Mouse (Mus musculus): ENCODE results near the gene 2810408A11Rik. TPM values are rescaled to one million over a fixed set of nuclear protein-coding genes. Genes with fewer than 3 reads are reported as not detected.

2810408A11Rik gene
- polyA plus RNA-seq, 1 experiment from 2014 or later: 32.8 TPM

GRCm38 (mm10) chr11:69938401-69938979 lies 37.7 kb upstream of the 2810408A11Rik start:
- no peak for ATAC-seq (ENCODE audit: insufficient number of reproducible peaks, insufficient read depth, low FRiP score, low TSS enrichment, low read depth)
- H3K9ac ChIP-seq (replicated peaks): peak overlapping the region; percentile 23; the same call in 1 of the 2 replicates
- no peaks in the 10 kb centered on the region for H3K9me3 ChIP-seq
- no peak overlapping the region for H3K27ac ChIP-seq
- H3K27me3 ChIP-seq: peaks cover 18% of the 10 kb centered on the region
- H3K36me3 ChIP-seq: peaks cover 24% of the 10 kb centered on the region
- H3K4me1 ChIP-seq (replicated peaks): peaks cover 39% of the 10 kb centered on the region
- 26% methylated on average over 9 of the region's 9 CpGs for WGBS
- H3K4me3 ChIP-seq (replicated peaks): peak overlapping the region; percentile 12; the same call in 1 of the 2 replicates
- peak overlapping the region; percentile 17; the same call in 1 of the 2 replicates for H3K4me2 ChIP-seq

GRCm38 (mm10) chr11:69937834-69938233 lies 37.0 kb upstream of the 2810408A11Rik start:
- Histone ChIP-seq H3K9ac (replicated peaks) (peak overlapping the region; percentile 23; the same call in 1 of the 2 replicates), H3K4me3 (replicated peaks) (no peak overlapping the region), H3K4me2 (peak overlapping the region; percentile 100; the same call in 1 of the 2 replicates), H3K4me1 (replicated peaks) (peaks cover 39% of the 10 kb centered on the region), H3K9me3 (no peaks in the 10 kb centered on the region), H3K27ac (no peak overlapping the region), H3K36me3 (peaks cover 17% of the 10 kb centered on the region), H3K27me3 (peaks cover 18% of the 10 kb centered on the region)
- ATAC-seq (ENCODE audit: insufficient number of reproducible peaks, insufficient read depth, low FRiP score, low TSS enrichment, low read depth): no peak
- WGBS: 68% methylated on average over 5 of the region's 5 CpGs

- peaks cover 13% of the 10 kb centered on the region; the same call in 1 of the 2 replicates for H3K36me3 ChIP-seq
- H3K4me3 ChIP-seq (replicated peaks): peak overlapping the region; percentile 70; the same call in 1 of the 2 replicates
- no peaks in the 10 kb centered on the region for H3K9me3 ChIP-seq
- peaks cover 39% of the 10 kb centered on the region for H3K4me1 ChIP-seq (replicated peaks)
- 43% methylated on average over 3 of the region's 4 CpGs for WGBS
- peak overlapping the region; percentile 100 for H3K4me2 ChIP-seq
- ATAC-seq (ENCODE audit: insufficient number of reproducible peaks, insufficient read depth, low FRiP score, low TSS enrichment, low read depth): no peak
- H3K27me3 ChIP-seq: peaks cover 18% of the 10 kb centered on the region
- no peak overlapping the region; the same call in 1 of the 2 replicates for H3K9ac ChIP-seq (replicated peaks)
- no peak overlapping the region for H3K27ac ChIP-seq
Measured at GRCm38 (mm10) chr11:69937385-69937784, 36.6 kb upstream of the 2810408A11Rik start.

GRCm38 (mm10) chr11:69936714-69937347 lies 36.0 kb upstream of the 2810408A11Rik start:
- peaks cover 39% of the 10 kb centered on the region for H3K4me1 ChIP-seq (replicated peaks)
- H3K27me3 ChIP-seq: peaks cover 18% of the 10 kb centered on the region
- H3K9me3 ChIP-seq: no peaks in the 10 kb centered on the region
- no peak for ATAC-seq (ENCODE audit: insufficient number of reproducible peaks, insufficient read depth, low FRiP score, low TSS enrichment, low read depth)
- H3K4me3 ChIP-seq (replicated peaks): peak overlapping the region; percentile 70
- H3K27ac ChIP-seq: no peak overlapping the region
- peaks cover 7% of the 10 kb centered on the region; the same call in 1 of the 2 replicates for H3K36me3 ChIP-seq
- WGBS: 44% methylated on average over 9 of the region's 9 CpGs
- H3K4me2 ChIP-seq: peak overlapping the region; percentile 100
- peak overlapping the region; percentile 75; the same call in 1 of the 2 replicates for H3K9ac ChIP-seq (replicated peaks)

GRCm38 (mm10) chr11:69936156-69936555 lies 35.4 kb upstream of the 2810408A11Rik start:
- Histone ChIP-seq H3K4me2 (peak overlapping the region; percentile 100), H3K36me3 (0 out of 2 replicates have a peak, but pooled peaks cover 2% of the 10 kb centered on the region), H3K4me1 (replicated peaks) (peaks cover 36% of the 10 kb centered on the region), H3K27me3 (peaks cover 18% of the 10 kb centered on the region), H3K4me3 (replicated peaks) (peak overlapping the region; percentile 70), H3K9ac (replicated peaks) (peak overlapping the region; percentile 75), H3K27ac (0 out of 2 replicates have a peak overlapping the region, but pooled peaks have one; percentile 17), H3K9me3 (no peaks in the 10 kb centered on the region)
- no peak for ATAC-seq (ENCODE audit: insufficient number of reproducible peaks, insufficient read depth, low FRiP score, low TSS enrichment, low read depth)
- WGBS: under 1% methylated on average over 30 of the region's 30 CpGs

- Histone ChIP-seq H3K27ac (peak within 1 kb of the TSS; percentile 56; the same call in 1 of the 2 replicates), H3K27me3 (peaks cover 18% of the 10 kb centered on the region), H3K9me3 (no peaks in the 10 kb centered on the region), H3K4me2 (peak within 1 kb of the TSS; percentile 100), H3K4me1 (replicated peaks) (peaks cover 36% of the 10 kb centered on the region), H3K4me3 (replicated peaks) (peak within 1 kb of the TSS; percentile 70), H3K36me3 (no peaks in the 10 kb centered on the region), H3K9ac (replicated peaks) (peak within 1 kb of the TSS; percentile 75)
- WGBS: 2% methylated on average over 54 of the region's 62 CpGs
- ATAC-seq (ENCODE audit: insufficient number of reproducible peaks, insufficient read depth, low FRiP score, low TSS enrichment, low read depth): peak; percentile 89
Measured at GRCm38 (mm10) chr11:69935137-69935879, 34.5 kb upstream of the 2810408A11Rik start, which contains the start of gene Ybx2. Gene Ybx2 (plus strand): TSS chr11:69935796.

GRCm38 (mm10) chr11:69934681-69935080 lies 33.9 kb upstream of the 2810408A11Rik start:
- Histone ChIP-seq H3K4me3 (replicated peaks) (peak overlapping the region; percentile 19), H3K27ac (no peak overlapping the region)

GRCm38 (mm10) chr11:69934169-69934568 lies 33.4 kb upstream of the 2810408A11Rik start:
- peak overlapping the region; percentile 19 for H3K4me3 ChIP-seq (replicated peaks)
- 1% methylated on average over 18 of the region's 18 CpGs for WGBS
- no peak overlapping the region for H3K27ac ChIP-seq
- H3K9me3 ChIP-seq: no peaks in the 10 kb centered on the region
- peak overlapping the region; percentile 48 for H3K4me2 ChIP-seq
- H3K4me1 ChIP-seq (replicated peaks): peaks cover 36% of the 10 kb centered on the region
- no peak overlapping the region for H3K9ac ChIP-seq (replicated peaks)
- no peak for ATAC-seq (ENCODE audit: insufficient number of reproducible peaks, insufficient read depth, low FRiP score, low TSS enrichment, low read depth)
- peaks cover 18% of the 10 kb centered on the region for H3K27me3 ChIP-seq
- no peaks in the 10 kb centered on the region for H3K36me3 ChIP-seq

More at GRCm38 (mm10) chr11:69934681-69935080, 33.9 kb upstream of the 2810408A11Rik start:
- no peak for ATAC-seq (ENCODE audit: insufficient number of reproducible peaks, insufficient read depth, low FRiP score, low TSS enrichment, low read depth)
- peak overlapping the region; percentile 100 for H3K4me2 ChIP-seq
- WGBS: 21% methylated on average over 6 of the region's 6 CpGs
- no peak overlapping the region for H3K9ac ChIP-seq (replicated peaks)
- no peaks in the 10 kb centered on the region for H3K36me3 ChIP-seq
- no peaks in the 10 kb centered on the region for H3K9me3 ChIP-seq
- H3K4me1 ChIP-seq (replicated peaks): peaks cover 36% of the 10 kb centered on the region
- peaks cover 18% of the 10 kb centered on the region for H3K27me3 ChIP-seq

GRCm38 (mm10) chr11:69933066-69933465 lies 32.3 kb upstream of the 2810408A11Rik start:
- H3K27me3 ChIP-seq: peaks cover 18% of the 10 kb centered on the region
- H3K36me3 ChIP-seq: no peaks in the 10 kb centered on the region
- no peak overlapping the region for H3K4me2 ChIP-seq
- H3K9me3 ChIP-seq: no peaks in the 10 kb centered on the region
- peaks cover 26% of the 10 kb centered on the region for H3K4me1 ChIP-seq (replicated peaks)
- no peak for ATAC-seq (ENCODE audit: insufficient number of reproducible peaks, insufficient read depth, low FRiP score, low TSS enrichment, low read depth)
- H3K9ac ChIP-seq (replicated peaks): no peak overlapping the region
- whole genome bisulfite sequencing: 81% methylated on average over 4 of the region's 4 CpGs
- no peak overlapping the region for H3K27ac ChIP-seq
- no peak overlapping the region for H3K4me3 ChIP-seq (replicated peaks)

- no peak overlapping the region for H3K9ac ChIP-seq (replicated peaks)
- 33% methylated on average over 3 of the region's 3 CpGs for WGBS
- H3K4me2 ChIP-seq: no peak overlapping the region
- no peaks in the 10 kb centered on the region for H3K36me3 ChIP-seq
- peaks cover 17% of the 10 kb centered on the region for H3K27me3 ChIP-seq
- ATAC-seq (ENCODE audit: insufficient number of reproducible peaks, insufficient read depth, low FRiP score, low TSS enrichment, low read depth): no peak
- no peak overlapping the region for H3K27ac ChIP-seq
- H3K9me3 ChIP-seq: no peaks in the 10 kb centered on the region
- no peak overlapping the region for H3K4me3 ChIP-seq (replicated peaks)
- peaks cover 20% of the 10 kb centered on the region for H3K4me1 ChIP-seq (replicated peaks)
Measured at GRCm38 (mm10) chr11:69932254-69932653, 31.5 kb upstream of the 2810408A11Rik start.

GRCm38 (mm10) chr11:69931769-69932168 lies 31.0 kb upstream of the 2810408A11Rik start:
- H3K4me2 ChIP-seq: no peak overlapping the region
- no peak overlapping the region for H3K4me3 ChIP-seq (replicated peaks)
- H3K27me3 ChIP-seq: peaks cover 12% of the 10 kb centered on the region
- no peak for ATAC-seq (ENCODE audit: insufficient number of reproducible peaks, insufficient read depth, low FRiP score, low TSS enrichment, low read depth)
- no peaks in the 10 kb centered on the region for H3K36me3 ChIP-seq
- no peak overlapping the region for H3K9ac ChIP-seq (replicated peaks)
- no peaks in the 10 kb centered on the region for H3K9me3 ChIP-seq
- 66% methylated on average over 8 of the region's 8 CpGs for WGBS
- H3K4me1 ChIP-seq (replicated peaks): peaks cover 15% of the 10 kb centered on the region
- no peak overlapping the region for H3K27ac ChIP-seq

Measured in limb, embryonic 12.5 days (tissue).